Mouse (Mus musculus): ENCODE results near the gene Aqp7. TPM values are rescaled to one million over a fixed set of nuclear protein-coding genes. Genes with fewer than 3 reads are reported as not detected.

Gene Aqp7
- total RNA-seq (2023): not detected

DNA sequence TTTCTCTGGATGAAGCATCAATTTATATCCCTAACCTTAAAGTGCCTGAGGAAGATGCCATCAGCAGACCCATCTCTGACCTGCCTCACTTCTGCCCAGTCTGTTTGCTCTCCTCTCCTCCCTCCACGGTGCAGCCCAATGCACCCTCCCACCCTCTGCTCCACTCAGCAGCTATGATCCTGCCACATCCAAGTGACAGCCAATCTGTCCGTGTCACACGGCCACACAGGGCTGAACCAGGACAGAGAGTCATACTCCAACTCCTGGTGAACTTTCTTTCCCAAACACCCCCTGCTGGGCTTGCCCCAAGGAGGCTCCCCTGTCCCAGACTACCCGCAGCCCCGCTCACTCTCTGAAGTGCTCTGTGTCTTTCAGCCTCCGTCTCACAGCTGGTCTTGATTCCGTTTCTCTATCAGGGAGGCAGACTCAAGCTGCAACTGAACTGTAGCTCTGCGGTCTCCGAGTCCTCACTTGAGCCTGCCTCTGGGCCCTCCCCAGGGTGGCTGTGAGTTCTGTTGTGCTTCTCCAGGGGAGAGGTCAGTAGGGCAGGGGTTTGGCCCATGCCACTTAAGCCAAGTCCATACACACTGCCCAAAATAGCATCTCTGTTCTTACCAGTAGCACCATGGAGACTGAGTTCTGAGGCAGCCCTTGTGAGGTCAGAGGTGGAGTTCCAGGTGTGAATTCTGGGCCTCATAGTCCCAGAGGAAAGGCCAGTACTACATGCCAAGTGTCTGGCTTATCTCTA lies at the start of gene Aqp7:
TSS of gene Aqp7 (minus strand) at position 616 of the 748 bp plus-strand sequence.

Other genes starting within 250 kb of the Aqp7 start
- gene B4galt1, start 194.1 kb downstream of the Aqp7 start, total RNA-seq (2023): 10 to 100 TPM; 73.1 to 77.7 TPM
- gene Spink4, start 128.1 kb downstream of the Aqp7 start, total RNA-seq (2023): not detected
- 10 to 100 TPM; 70.9 to 79.0 TPM for gene Bag1, start 99.8 kb downstream of the Aqp7 start, total RNA-seq (2023)
- 10 to 100 TPM; 44.8 to 45.7 TPM for gene Chmp5, start 99.7 kb downstream of the Aqp7 start, total RNA-seq (2023)
- 10 to 100 TPM; 30.2 to 32.6 TPM for gene Nfx1, start 77.2 kb downstream of the Aqp7 start, total RNA-seq (2023)
- not detected for gene Aqp3, start 50.0 kb upstream of the Aqp7 start, total RNA-seq (2023)
- gene Nol6, start 76.3 kb upstream of the Aqp7 start, total RNA-seq (2023): 10 to 100 TPM; 16.0 to 17.0 TPM
- gene Ube2r2, start 87.6 kb upstream of the Aqp7 start, total RNA-seq (2023): 10 to 100 TPM; 48.3 to 53.1 TPM
- gene Ubap2, start 227.0 kb upstream of the Aqp7 start, total RNA-seq (2023): 10 to 100 TPM; 33.3 to 36.1 TPM

Measured in neutrophil, adult 83 days (primary cell).